Mouse (Mus musculus) thymus, postnatal 14 days (tissue): Measurements from ENCODE around the gene Fen1.

Experiments
- DNase-seq: peaks from one replicate; pipeline ENCODE4 v3.0.0; 2021

Gene Fen1

DNA sequence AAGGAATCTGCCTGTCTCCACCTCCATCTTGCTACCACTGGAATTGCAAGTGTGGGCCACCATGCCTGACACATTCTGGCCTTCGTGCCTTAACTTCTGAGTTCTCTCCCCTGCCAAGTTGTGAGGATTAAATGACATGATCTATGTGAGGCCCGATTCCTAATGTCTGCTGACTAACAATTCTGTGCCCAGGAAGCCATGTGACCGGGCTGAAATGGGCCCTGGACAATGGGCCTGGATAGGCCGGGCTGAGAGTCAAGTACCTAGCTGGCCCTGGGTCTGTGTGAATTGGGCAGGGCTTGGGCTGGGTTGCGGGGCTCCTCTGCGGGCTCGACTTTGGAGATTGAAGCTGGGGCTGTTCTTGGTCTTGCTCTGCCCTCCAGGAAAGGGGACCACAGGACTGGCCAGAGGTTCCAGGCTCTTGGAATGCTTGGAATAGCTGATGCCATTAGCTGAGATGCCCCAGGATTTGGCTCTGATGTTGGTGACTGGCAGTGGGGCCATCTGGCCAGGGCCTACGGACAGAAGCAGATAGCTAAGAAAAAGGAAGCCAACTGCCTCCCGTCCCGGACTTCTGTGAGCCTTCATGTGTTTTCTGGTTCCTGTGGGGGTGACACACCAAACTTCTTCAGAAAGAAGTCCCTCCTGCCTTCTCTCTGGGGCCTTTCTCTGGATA, 10.0 kb upstream of the Fen1 start:
- DNase-seq = no peak

DNA sequence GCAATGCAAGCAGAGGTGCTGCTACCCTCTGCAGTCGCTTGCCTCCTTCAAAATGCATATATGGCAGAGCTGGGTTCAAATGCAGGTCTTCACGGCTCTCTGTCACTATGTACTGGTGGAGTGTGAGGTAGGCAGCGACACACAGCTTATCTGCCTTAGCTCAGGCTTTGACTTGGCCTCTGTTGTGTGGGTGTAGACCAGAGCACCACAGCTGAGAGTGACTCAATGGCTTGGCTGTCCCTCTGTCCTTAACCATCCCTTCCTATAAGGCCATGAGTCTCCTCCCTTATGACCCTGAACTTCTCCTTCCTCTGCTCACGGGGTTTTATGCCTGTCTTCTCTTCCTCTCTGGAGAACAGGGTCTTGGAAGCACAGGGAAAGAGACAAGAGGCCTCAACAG, 6.9 kb upstream of the Fen1 start:
- DNase-seq = no peak

DNA sequence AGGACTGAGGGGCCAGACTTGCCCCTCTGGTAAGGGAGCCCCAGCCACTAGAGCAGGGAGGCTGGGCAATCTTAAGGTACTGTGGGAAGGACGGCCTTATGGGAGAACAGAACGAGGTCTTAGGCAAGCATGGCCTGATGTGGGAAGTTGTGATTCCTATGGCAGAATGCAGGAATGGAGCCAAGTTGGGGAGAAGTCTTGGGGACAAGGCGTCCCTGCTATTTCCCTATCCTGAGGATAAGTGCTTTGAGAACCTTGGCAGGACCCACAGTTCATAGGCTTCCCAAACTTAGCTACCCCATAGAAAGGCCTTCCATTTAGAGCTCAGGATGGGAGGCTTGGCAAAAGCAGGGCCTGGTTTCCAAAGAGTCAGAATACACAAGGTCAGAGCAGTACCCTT, 4.9 kb upstream of the Fen1 start:
- DNase-seq = no peak

DNA sequence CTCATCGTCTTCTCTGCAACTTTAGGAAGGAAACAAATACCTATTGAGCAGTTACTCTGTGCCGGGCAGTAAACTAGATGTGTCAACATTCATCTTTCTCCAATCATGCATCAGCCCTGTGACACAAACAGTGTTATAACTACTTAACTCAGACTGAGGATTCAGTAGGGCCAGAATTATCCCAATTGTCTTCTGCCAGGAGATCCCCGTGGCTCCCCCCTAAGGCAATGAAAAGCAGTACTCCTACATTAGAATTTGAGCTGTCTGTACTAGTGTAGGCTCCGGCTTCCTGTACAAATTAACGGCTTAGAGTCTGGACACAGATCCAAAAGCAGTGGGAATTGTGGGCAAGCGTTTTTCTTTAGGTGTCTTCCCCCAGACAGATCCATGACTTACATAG, 1.1 kb upstream of the Fen1 start:
- no peak for DNase-seq

DNA sequence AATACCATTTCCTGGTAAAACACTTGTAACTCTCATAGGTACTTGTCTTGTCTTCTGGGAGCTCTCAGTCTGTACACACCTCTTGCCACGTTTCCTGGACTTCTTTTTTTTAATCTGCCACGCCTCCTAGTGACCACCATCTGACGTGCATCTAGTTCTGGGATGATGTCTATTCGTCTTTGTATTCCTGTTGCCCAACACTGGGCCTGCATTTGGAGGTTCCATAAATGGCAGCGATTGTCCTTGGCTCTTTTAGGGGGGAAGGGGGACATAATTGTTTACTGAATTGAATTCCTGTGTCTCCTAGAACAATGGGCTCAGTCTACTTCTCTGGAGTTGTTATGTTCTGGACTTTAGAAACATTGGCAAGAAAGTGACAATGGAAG, 640 bp upstream of the Fen1 start:
- DNase-seq = peak; percentile 29

DNA sequence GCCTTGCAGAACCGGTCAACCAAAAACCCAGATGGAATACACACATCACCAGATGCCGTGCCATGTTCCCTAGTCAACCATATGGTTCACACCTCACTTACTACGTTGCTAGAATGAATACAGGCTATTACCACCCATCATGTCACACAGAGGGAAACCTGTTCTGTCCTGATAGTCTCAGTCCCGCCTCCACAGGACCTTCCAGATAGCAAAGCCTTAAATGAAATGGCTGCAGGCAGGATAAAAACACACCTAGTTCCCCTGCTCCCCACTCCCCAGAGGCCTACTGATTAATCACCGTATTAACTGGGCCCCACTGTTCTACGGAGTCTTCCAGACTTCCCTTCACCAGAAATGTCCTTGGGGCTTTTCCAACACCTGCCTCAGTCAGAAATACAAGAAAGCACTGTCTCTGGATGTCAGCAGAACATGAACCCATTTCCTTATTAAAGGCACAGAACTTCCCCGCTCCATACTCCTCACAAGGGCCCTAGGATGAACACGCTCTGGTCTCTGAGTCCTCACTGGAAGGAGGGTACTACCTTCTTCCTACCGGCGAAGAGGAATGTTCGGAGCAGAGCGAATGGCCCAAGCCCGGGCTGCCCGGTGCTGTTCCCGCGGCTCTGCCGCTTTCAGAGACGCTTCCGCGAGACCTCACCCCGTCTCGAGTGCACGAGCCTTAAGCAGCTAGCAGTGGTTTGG, 672 bp downstream of the Fen1 start:
- DNase-seq = no peak

DNA sequence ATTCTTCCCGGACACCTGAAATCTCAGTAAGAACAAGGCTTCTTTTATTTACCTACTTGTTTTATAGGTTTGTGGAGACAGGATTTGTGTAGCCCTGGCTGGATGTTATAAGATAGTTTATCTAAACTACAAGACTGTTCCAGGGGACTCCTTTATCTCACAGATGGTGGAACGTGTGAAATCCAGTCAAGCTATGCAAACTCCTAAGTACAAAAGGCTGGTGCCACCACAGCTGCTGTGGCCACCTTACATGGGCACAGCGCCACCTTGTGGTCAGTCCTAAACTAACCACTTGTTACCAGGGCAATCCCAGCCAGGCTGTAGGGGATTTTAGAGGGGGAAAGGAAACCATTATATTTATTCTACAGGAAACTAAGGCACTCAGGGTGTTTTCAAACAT, 5.2 kb downstream of the Fen1 start:
- DNase-seq = peak; percentile 80

DNA sequence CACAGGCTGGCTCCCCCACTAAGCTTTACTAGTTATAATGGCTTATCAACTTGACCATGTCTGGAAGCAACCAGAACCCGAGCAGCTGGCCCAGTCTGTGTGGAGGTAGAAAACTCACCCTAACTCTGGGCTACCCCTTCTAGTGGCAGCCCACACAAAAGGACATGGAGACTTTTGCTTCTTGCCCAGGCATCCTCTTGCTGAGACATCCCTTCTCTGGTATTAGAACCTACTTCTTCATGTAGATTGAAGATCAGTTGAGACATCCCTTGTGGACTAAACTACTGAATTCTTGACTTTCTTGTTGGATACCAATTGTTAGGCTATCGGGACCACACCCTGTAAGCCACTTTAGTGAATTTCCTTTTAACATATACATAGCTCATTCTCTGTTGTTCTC, 5.7 kb downstream of the Fen1 start:
- DNase-seq = no peak

DNA sequence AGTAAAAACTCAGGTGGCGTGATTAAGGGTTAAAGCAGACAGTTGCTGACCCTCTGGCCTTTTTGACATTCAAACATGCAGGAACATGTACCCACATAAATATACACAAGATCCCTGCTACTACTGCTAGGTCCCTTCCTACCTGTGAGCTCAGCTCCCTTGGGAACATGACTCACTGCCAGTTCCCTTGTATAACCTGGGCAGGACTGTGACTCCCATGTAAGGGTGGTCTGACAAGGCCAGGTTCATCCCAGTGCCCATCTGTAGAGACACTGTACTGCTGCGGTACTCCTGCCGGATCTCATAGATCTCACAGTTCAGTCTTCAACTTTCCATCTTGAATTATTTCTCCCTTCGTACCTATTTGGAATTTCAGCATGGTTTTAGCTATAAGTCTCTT, 6.8 kb downstream of the Fen1 start:
- DNase-seq = no peak

DNA sequence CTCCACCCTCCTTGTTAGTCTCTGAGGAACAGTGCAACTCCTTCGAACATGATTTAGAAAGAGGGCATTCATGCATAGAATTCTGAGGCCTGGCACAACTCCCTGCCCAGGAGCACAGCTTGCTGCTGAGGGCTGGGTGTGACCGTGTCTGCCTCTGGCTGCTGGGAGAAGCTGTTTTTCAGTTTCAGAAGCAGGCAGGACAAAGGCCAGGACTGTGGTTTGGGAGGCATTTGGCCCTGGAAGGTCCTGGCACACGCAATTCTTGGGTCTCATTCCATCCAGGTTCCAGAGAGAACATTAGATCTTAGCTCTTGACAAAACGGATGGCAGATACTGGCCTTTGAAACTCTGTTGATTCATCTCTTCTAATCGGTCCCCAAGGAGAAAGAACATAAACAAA, 8.7 kb downstream of the Fen1 start:
- no peak for DNase-seq

DNA sequence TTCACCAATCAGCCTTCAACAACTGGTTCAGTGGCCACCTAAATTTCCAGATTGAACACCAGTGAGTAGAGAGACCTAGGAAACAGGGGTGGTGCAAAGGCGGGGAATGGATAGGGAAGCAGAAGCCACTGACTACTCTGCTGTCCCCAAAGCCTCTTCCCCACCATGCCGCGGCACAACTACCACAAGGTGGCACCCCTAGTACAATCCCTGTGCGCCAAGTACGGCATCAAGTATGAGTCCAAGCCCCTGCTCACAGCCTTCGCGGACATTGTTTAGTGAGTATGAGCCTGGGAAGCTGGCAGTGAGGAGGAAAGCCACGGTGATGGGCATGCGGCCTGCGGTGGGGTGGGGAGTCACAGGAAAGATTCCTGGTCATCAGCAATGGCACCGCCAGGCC, 9.6 kb downstream of the Fen1 start:
- DNase-seq = no peak

DNA sequence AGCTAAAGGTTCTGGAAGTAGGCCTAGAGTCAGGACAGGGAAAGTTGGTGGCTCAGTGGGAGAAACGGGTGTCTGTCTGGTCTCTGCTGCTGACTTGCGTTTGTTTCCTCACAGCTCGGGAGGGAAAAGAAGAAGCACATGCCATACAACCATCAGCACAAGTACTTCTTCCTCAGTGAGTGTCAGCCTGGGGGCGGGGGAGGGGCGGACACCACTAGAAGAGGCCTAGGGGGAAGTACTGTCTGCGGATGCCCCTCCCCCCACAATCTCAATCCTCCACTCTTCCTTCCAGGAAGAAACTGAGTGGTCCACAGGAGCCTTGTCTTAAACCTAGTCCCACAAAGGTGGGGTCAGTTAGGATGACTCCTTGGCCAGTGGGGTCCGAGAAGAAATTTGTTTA, 12.6 kb downstream of the Fen1 start:
- no peak for DNase-seq

DNA sequence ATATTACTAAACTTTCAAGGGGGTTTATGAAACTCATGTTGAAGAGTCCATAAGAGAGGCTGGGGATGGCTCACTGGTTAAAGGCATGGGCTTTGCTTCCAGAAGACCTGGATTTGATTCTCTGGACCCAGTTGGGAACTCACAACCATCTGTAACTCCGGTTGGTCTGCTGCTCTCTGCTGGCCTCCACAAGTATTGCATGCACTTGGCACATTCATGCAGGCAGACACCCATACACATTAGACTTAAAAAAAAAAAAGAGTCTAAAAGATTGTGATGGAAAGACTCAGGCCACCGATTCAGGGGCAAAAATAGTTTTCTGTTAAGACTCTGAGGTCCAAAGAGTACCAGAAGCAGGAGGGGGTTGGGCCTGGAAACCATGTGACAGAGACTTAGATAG, 13.2 kb downstream of the Fen1 start:
- DNase-seq = peak; percentile 71

DNA sequence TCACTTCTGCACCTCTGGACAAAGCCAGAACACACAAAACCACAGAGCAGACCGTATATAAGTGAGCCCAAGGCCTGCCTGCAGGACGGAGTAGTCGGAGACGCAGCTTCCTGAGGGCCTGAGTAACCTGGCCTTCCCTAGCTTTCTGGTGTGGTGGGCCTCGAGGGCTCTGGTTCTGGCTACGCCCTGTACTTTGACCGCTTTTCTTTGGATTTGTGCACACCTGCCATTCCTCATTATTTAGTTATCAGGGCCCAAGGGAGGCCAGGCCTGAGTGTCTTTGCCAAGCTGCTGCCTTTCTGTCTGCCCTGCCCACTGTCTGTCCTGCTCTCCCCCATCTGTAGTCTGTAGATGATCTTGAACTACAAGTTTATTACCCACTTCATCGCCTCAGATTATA, 14.0 kb downstream of the Fen1 start:
- no peak for DNase-seq

DNA sequence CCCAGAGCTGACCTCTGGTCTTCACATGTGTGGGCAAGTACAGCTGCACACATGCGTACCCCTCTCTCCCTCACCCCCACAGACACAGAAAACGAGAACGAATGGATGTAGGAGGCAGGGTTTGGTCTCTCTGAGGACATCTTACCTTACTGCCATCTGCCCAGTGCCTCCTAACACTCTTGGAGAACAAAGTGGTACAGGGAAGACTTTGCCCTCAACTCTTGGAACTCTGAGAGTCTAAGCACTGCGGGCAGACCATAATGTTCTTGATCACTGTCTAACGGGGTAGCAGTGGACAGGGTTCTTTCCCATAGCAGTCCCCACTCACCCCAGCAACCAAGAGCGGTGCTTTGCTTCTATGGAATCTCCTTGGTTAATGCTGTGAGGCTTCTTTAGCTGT, 14.9 kb downstream of the Fen1 start:
- no peak for DNase-seq

DNA sequence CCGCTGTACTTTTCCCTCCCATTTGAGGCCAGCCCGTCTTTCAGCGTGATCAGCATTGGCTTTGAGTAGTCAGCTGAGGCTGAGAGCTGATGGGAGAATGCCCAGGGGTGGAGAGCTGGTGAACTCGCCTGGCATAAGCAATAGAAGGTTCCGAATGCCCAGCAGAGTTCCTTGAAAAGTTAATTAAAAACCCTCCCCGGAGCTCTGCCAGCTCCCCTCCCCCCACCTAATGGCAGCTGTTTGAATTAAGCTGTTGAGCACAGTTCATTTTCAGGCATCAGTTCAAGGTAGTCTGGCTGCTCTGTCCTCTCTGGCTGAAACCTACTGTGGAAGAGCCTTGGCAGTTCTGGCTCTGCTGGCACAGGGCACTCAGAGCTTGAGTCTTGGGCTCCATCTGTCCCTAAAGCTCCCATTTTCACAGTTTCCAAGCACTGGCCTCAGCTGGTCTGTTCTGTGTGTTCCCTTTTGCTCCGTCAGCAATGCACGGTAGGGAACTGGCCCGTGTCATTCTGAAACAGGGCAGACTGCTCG, 15.6 kb downstream of the Fen1 start:
- no peak for DNase-seq

DNA sequence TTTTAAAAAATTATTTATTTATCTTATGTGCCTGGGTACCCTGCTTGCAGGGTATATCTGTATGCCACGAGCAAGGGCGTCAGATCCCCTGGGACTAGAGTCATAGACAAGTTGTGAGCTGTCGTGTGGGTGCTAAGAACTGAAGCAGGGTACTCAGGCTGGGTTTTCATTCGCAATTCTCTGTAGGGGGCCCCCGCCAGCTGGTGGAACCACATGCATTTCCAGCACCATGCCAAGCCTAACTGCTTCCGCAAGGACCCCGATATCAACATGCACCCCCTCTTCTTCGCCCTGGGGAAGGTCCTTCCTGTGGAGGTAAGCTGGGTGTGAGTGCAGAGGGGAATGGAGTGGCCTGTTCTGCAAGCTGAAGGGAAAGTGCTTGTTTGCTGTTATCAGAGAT, 17.4 kb downstream of the Fen1 start:
- no peak for DNase-seq

DNA sequence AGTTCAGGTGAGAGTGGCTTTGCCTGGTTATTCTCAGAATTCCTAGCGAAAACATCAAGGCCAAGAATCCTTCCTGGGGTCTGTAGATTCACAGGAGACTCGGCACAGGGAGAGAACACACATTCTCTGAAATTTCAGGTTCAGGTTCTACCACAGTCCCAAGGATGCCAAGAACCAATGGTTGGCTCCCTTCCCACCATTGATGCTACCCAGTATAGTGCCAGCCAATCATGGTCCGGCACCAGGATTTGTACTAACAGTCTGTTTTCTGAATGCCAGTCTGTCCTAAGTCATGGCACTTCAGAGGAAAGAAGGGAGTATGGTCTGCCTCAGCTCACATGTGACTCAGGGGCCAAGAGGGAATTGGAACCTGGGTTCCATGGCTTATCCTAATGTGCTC, 18.1 kb downstream of the Fen1 start:
- DNase-seq = no peak

DNA sequence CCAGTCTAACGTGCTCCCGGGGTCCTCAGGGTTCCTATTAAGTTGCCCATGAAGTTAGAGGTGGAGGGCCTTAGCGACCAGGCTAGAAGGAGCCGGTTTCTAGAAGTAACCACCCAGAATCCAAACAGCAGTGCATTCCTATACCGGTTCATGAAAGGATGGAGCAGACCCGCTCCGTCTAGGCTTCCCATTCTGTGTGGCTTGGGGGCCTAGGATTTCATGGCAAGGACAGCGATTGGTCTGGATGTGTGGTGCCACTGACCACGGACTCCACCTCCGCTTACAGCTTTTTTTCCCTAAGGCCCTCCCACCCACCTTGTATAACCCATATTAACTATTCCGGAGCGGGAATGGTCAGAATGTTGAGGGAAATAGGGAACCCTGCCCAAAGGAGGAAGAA, 19.9 kb downstream of the Fen1 start:
- DNase-seq = no peak

DNA sequence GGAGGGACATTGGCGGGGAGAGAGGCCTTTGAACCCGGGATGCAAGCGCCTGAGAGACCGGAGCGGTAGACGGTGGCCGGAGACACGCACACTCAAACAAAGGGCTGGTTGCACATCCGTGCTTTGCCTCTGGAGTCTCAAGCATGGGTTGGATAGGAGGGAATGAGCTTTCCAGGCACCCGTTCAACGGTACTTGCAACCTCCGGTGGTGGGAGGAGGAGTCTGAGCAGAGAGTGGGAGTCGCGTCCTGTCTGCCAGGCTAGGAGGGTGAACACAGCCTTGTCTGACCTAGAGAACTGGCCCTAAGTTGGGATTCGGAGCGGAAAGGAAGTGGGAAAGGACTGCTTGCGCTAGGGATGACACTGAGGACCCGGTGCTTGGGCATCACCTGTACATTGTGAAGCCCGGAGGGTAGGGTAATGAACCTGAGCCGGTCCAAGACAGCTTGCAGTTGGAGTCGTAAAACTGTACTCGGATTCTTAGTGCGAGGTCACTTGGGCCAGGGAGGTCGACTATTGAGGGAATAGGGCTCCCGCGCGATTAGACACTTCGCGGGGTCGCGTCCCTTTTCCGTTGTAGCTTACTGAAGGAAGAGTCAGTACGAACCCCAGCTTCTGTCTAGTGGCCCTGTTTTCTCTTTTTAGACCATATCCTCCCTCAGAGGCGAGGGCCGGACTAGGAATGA, 20.5 kb downstream of the Fen1 start:
- peak; percentile 64 for DNase-seq

DNA sequence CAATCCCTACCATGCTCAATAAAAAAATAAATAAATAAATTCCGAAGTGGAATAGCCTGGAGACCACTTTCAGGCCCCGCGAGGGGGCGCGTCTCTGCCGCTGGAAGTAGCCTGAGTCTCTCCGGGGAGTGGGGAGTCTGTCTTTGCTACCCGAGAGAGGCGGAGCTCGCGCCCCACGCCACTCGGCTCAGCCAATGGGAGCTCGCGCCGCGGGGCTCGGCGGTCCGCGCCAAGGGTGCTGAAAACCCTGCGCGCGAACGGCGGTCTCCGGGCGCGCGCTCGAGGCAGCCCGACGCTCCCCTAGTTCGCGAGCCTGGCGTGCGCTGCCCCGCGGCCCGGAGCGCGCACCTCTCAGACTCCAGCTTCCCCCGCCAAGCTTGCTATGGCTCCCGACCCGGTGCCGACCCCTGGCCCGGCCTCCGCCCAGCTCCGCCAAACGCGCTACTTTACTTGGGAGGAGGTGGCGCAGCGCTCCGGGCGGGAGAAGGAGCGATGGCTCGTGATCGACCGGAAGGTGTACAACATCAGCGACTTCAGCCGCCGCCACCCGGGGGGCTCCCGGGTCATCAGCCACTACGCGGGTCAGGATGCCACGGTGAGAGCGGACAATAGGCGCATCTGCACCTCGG, 21.2 kb downstream of the Fen1 start, which contains the start of gene Fads1:
Gene Fads1, plus strand, starts transcription at position 219 of the 629 bp plus-strand sequence.
- peak; percentile 94 for DNase-seq

DNA sequence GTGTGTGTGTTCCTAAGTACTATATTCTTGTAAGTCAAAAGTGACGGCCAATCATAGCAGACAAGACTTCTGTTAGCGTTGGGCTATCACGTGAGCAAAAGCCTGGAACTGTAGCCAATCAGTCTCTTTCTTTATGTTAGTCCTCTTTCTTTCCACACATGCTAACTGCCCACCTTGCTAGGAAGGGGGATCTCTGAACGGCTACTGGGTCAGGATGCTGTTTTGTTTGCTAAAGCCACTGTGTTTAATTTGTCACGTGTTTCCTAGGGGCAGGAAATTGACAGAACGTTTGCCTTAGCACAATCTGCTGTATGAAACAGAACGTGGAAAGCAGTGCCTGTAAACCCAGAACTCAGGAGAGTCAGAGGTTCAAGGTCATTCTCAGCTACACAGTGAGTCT, 21.8 kb downstream of the Fen1 start:
- no peak for DNase-seq

DNA sequence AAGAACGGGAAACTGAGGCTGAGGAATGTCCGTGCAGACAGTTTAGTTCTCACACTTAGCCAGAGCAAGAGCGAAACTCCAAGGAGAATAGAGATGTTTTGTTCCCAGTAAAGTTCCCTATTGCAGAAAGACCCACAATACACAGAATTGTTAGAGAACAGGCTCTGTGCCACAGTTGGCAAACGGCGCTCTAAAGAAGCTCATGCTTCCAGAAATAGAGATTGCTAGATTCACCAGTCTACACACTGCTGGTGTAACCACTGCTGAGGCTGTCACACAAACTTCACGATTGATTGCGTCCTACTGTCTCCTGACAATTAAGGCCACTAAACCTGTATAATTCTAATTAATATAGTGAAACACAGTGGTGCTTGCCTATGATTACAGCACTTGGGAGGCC, 22.7 kb downstream of the Fen1 start:
- no peak for DNase-seq

DNA sequence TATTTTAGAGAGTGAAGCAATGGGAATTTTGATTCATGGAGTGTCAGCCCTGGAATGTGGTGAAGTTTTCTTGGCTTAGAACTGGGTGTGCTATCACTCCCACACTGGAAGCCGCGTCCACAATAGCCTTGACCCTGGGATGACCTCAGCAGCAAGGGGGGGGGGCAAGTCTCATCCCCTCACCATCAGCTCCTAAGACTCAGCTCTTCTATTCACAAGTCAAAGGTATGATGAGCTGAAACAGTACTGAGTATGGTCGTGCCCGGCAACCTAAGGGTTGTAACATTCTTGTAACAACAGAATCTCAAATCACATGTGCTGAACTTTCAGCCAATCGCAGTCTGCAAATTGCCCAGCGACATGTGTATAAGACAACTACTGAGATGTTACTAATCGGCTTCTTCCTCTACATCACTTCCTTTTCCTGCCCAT, 27.0 kb downstream of the Fen1 start:
- DNase-seq = no peak
